Mouse (Mus musculus) bone marrow macrophage, adult 2 months (primary cell): ENCODE measurements around the gene Gm20379.

ENCODE experiments used
- CTCF ChIP-seq: IDR thresholded peaks from 2 replicates; pipeline ENCODE4 v1.5.1; 2012; ENCODE audit warnings: low read depth, mild to moderate bottlenecking, low read length, moderate library complexity
- POLR2A ChIP-seq: IDR thresholded peaks from 2 replicates; pipeline ENCODE4 v1.6.1; 2012; ENCODE audit warnings: mild to moderate bottlenecking, low read depth, low read length, borderline replicate concordance

DNA sequence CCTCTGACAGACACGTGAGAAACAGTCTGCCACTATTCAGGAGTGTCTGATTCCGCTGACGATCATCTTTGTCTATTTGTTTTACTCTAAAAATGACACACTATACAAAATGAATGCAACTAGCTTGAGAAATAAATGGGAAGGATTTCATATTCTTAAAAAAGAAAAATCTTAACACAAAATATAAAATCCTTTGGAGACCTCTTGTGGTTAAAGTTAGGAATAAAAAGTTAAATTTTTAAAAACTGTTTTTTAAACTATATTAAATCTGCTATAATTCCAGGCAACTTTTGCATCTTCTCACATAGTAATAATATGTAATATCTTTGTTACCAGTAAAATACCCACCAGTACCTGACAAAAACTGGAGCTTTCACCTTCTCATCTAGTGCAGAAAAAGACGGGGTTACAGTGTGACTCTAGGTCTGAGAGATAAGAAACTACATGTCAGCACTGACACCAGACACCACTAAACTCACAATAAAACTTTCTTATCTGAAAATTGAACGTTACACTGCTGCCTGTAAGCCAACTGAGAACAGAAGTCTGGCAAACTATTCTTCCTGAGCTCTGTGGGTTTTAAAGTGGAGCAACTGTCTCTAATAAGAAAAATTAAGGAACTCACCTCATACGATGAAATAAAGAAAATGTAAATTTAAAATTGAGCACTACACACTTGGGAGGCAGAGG lies 32.1 kb downstream of the Gm20379 start:
- TF ChIP-seq CTCF (no peak), POLR2A (no peak)
